9 mouse cellular contexts compared by ENCODE assay signal in the genomic region with DNA sequence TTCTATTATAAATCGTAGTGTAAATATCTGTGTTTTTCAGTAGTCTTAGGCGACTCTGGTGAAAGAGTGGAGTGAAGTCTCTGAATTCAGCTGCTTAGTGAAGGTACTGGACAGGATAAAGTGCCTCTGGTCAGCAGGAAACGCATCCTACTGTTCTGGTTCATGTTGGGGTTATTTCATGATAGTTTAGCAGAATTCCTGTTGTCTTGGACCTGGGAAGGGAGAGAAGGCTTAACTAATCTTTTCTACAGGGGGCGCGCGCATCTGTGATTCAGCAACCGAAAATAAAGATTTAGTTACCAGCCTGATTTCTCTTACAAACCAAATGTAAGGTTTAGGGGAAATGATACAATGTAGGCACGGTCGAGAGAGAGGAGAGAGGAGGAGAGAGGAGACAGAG. TPM values are rescaled to one million over a fixed set of nuclear protein-coding genes. Genes with fewer than 3 reads are reported as not detected.
DNase-seq lines count a peak whose midpoint lies in the region; ATAC-seq and TF ChIP-seq lines count a peak whose summit lies in the region.
"Had no signal": no experiment of that assay in that cellular context is flagged by ENCODE, and none has a peak within 500 bp of the region (broad histone marks: within the 10 kb centered on the region; RNA-seq: fewer than 3 reads in every experiment).

No protein-coding gene starts in this region.

- H3K27me3 ChIP-seq in heart, embryonic 14.5 days (ENCODE audit: control insufficient read depth, insufficient read depth, low read length), result no peaks in the 10 kb centered on the region
- no peaks in the 10 kb centered on the region for H3K27me3 ChIP-seq in kidney, postnatal 0 days (ENCODE audit: insufficient read depth, low read length)

- peak overlapping the region; percentile 80 for H3K9ac ChIP-seq in heart, embryonic 14.5 days (ENCODE audit: low read length)
- H3K9ac ChIP-seq in kidney, postnatal 0 days (ENCODE audit: low read depth, low read length), result peak overlapping the region; percentile 57; the same call in 1 of the 2 replicates

- H3K4me1 ChIP-seq in heart, embryonic 14.5 days (ENCODE audit: control insufficient read depth in 2 of 2, insufficient read depth in 2 of 2, low read length in 2 of 2), result peaks cover 10 to 34% of the 10 kb centered on the region in 2 experiments
- H3K4me1 ChIP-seq in kidney, postnatal 0 days (replicated peaks; ENCODE audit: insufficient read depth, low read length), result peaks cover 9% of the 10 kb centered on the region; the same call in 1 of the 2 replicates

- H3K4me2 ChIP-seq in heart, embryonic 14.5 days (ENCODE audit: low read length), result peak overlapping the region; percentile 81
- H3K4me2 ChIP-seq in kidney, postnatal 0 days (ENCODE audit: low read length), result peak overlapping the region; percentile 72

- ATAC-seq in heart, embryonic 14.5 days (ENCODE audit: insufficient number of reproducible peaks, insufficient read depth, low FRiP score, low read depth), result no peak
- ATAC-seq in kidney, postnatal 0 days (replicated peaks; ENCODE audit: low FRiP score, low read depth), result no peak

- H3K4me3 ChIP-seq in heart, embryonic 14.5 days (ENCODE audit: control insufficient read depth in 1 of 2, insufficient read depth in 1 of 2, low read depth in 1 of 2, low read length in 2 of 2), result peak overlapping the region; percentile 48 to 57; a peak in 3 of 4 replicates
- peak overlapping the region; percentile 97 for H3K4me3 ChIP-seq in kidney, postnatal 0 days (replicated peaks; ENCODE audit: low read depth, low read length)

- H3K27ac ChIP-seq in heart, embryonic 14.5 days (replicated peaks in 1 of 2; ENCODE audit: control insufficient read depth in 1 of 2, insufficient read depth in 1 of 2, low read depth in 2 of 2, low read length in 2 of 2), result peak overlapping the region; percentile 98 to 99
- peak overlapping the region; percentile 95 for H3K27ac ChIP-seq in kidney, postnatal 0 days

- H3K36me3 ChIP-seq in heart, embryonic 14.5 days (ENCODE audit: control insufficient read depth, insufficient read depth, low read length), result peaks cover 22% of the 10 kb centered on the region
- H3K36me3 ChIP-seq in kidney, postnatal 0 days (ENCODE audit: insufficient read depth, low read length), result peaks cover 5% of the 10 kb centered on the region; the same call in 1 of the 2 replicates

- peak; percentile 54; the same call in 1 of the 2 replicates for TF ChIP-seq CTCF in kidney, postnatal 0 days (IDR thresholded peaks at IDR 0.05; ENCODE audit: low read depth)

- WGBS in heart, embryonic 14.5 days, result 13% methylated on average over 9 of the region's 9 CpGs
- 14% methylated on average over 9 of the region's 9 CpGs for WGBS in kidney, postnatal 0 days

- no peaks in the 10 kb centered on the region for H3K9me3 ChIP-seq in heart, embryonic 14.5 days (ENCODE audit: control insufficient read depth, low read length)
- no peaks in the 10 kb centered on the region for H3K9me3 ChIP-seq in kidney, postnatal 0 days (replicated peaks; ENCODE audit: low read length)

- DNase-seq in adrenal gland, adult (ENCODE audit: inconsistent age in 2 of 2, low spot score in 1 of 2), result peak; percentile 54 to 84
- no peak for DNase-seq in adrenal gland, adult 8-10 months
- peak; percentile 86 for DNase-seq in 3T3-L1 (ENCODE audit: low read depth, low spot score)
- DNase-seq in embryo, embryonic 10 days (ENCODE audit: low spot score), result peak; percentile 45
- peak; percentile 87 for DNase-seq in kidney, postnatal 0 days (ENCODE audit: low spot score)
- peak; percentile 72 for DNase-seq in lung, postnatal 10 days
- peak; percentile 17 for DNase-seq in thymus, postnatal 0 days (ENCODE audit: low spot score)

RNA-seq across cellular contexts. Expression of gene Serf2, which starts 0.9 kb away (rescaled TPM):
- 100 to 1,000 TPM; 249 to 360 (median 257) TPM for total RNA-seq in adrenal gland, adult 8-10 months (2022)
- polyA plus RNA-seq in heart, embryonic 14.5 days (2014; fragmentation: Nextera tagmentation; extraction: Ambion mirVana), result 675 and 694 TPM in 2 replicates
- 520 and 562 TPM in 2 replicates for polyA plus RNA-seq in kidney, postnatal 0 days (2015; fragmentation: Nextera tagmentation; extraction: Ambion mirVana)
- polyA plus RNA-seq in thymus, postnatal 0 days (2015; fragmentation: Nextera tagmentation; extraction: Ambion mirVana), result 522 and 560 TPM in 2 replicates

RNA-seq across cellular contexts. Expression of gene Ell3, which starts 4.1 kb away (rescaled TPM):
- under 1 TPM in 3 of 4 experiments, not detected in 1; 0.24 to 0.74 (median 0.62) TPM for total RNA-seq in adrenal gland, adult 8-10 months (2022)
- polyA plus RNA-seq in heart, embryonic 14.5 days (2014; fragmentation: Nextera tagmentation; extraction: Ambion mirVana), result 0.77 and 1.3 TPM in 2 replicates
- polyA plus RNA-seq in kidney, postnatal 0 days (2015; fragmentation: Nextera tagmentation; extraction: Ambion mirVana), result 13.9 and 15.3 TPM in 2 replicates
- 1.6 TPM in 2 replicates for polyA plus RNA-seq in thymus, postnatal 0 days (2015; fragmentation: Nextera tagmentation; extraction: Ambion mirVana)
- total RNA-seq: hematopoietic stem cell, adult 5-6 weeks had no signal

RNA-seq across cellular contexts. Expression of gene Hypk, which starts 5.0 kb away (rescaled TPM):
- total RNA-seq in adrenal gland, adult 8-10 months (2022), result 10 to 100 TPM; 14.2 to 53.3 (median 35.7) TPM
- polyA plus RNA-seq in heart, embryonic 14.5 days (2014; fragmentation: Nextera tagmentation; extraction: Ambion mirVana), result 85.7 and 101 TPM in 2 replicates
- 102 and 123 TPM in 2 replicates for polyA plus RNA-seq in kidney, postnatal 0 days (2015; fragmentation: Nextera tagmentation; extraction: Ambion mirVana)
- polyA plus RNA-seq in thymus, postnatal 0 days (2015; fragmentation: Nextera tagmentation; extraction: Ambion mirVana), result 111 and 114 TPM in 2 replicates

RNA-seq across cellular contexts. Expression of gene Serinc4, which starts 8.4 kb away (rescaled TPM):
- under 1 TPM; 0.20 to 0.75 (median 0.28) TPM for total RNA-seq in adrenal gland, adult 8-10 months (2022)
- 0.20 and 0.63 TPM in 2 replicates for polyA plus RNA-seq in heart, embryonic 14.5 days (2014; fragmentation: Nextera tagmentation; extraction: Ambion mirVana)
- polyA plus RNA-seq in kidney, postnatal 0 days (2015; fragmentation: Nextera tagmentation; extraction: Ambion mirVana), result 0.20 and 0.28 TPM in 2 replicates
- polyA plus RNA-seq in thymus, postnatal 0 days (2015; fragmentation: Nextera tagmentation; extraction: Ambion mirVana), result 0.14 and 0.27 TPM in 2 replicates

RNA-seq across cellular contexts. Expression of gene Mfap1b, which starts 25.7 kb away (rescaled TPM):
- 10 to 100 TPM; 38.2 to 44.8 (median 40.2) TPM for total RNA-seq in adrenal gland, adult 8-10 months (2022)
- 44.3 and 45.4 TPM in 2 replicates for polyA plus RNA-seq in heart, embryonic 14.5 days (2014; fragmentation: Nextera tagmentation; extraction: Ambion mirVana)
- 43.2 and 45.8 TPM in 2 replicates for polyA plus RNA-seq in kidney, postnatal 0 days (2015; fragmentation: Nextera tagmentation; extraction: Ambion mirVana)
- polyA plus RNA-seq in thymus, postnatal 0 days (2015; fragmentation: Nextera tagmentation; extraction: Ambion mirVana), result 55.0 and 56.2 TPM in 2 replicates
